9 mouse cellular contexts compared by ENCODE assay signal in genomic region chr8:84657680-84658079, GRCm38 (mm10). TPM values are rescaled to one million over a fixed set of nuclear protein-coding genes. Genes with fewer than 3 reads are reported as not detected.
DNase-seq lines count a peak whose midpoint lies in the region; ATAC-seq and TF ChIP-seq lines count a peak whose summit lies in the region.
"Had no signal": no experiment of that assay in that cellular context is flagged by ENCODE, and none has a peak within 500 bp of the region (broad histone marks: within the 10 kb centered on the region; RNA-seq: fewer than 3 reads in every experiment).

No protein-coding gene starts in this region.

- no peak for DNase-seq in heart, adult 9 months (ENCODE audit: low spot score in 2 of 2)
- no peak for DNase-seq in MEL (ENCODE audit: low read depth, low spot score)
- DNase-seq in kidney, adult 9 months: peak; percentile 57
- DNase-seq in liver, postnatal 0 days: no peak
- DNase-seq in cerebellum, adult 11 months: no peak
- no peak for DNase-seq in layer of hippocampus, adult 9-11 months
- DNase-seq in gastrocnemius, adult 8-10 months (ENCODE audit: low spot score in 2 of 2): no peak
- DNase-seq: retina, postnatal 1 day had no signal

- no peak for TF ChIP-seq RAD21 in MEL (IDR thresholded peaks at IDR 0.05; ENCODE audit: low read depth, low read length)

- H3K4me3 ChIP-seq in heart, embryonic 14.5 days (ENCODE audit: control insufficient read depth in 1 of 2, insufficient read depth in 1 of 2, low read depth in 1 of 2, low read length in 2 of 2): no peak overlapping the region
- H3K4me3 ChIP-seq in MEL (ENCODE audit: control insufficient read depth in 1 of 2, insufficient read depth in 1 of 2, low read depth in 2 of 2, low read length in 2 of 2): peak overlapping the region in 1 of 2 experiments; percentile 9; a peak in 1 of 4 replicates
- no peak overlapping the region for H3K4me3 ChIP-seq in liver, postnatal 0 days (ENCODE audit: low read depth, low read length)

- TF ChIP-seq POLR2A in MEL (IDR thresholded peaks at IDR 0.05; ENCODE audit: control insufficient read depth in 1 of 2, insufficient read depth in 1 of 2, low read depth in 1 of 2, low read length in 2 of 2, poor library complexity in 1 of 2): no peak

- H3K36me3 ChIP-seq in heart, embryonic 14.5 days (ENCODE audit: control insufficient read depth, insufficient read depth, low read length): no peaks in the 10 kb centered on the region
- H3K36me3 ChIP-seq in MEL (ENCODE audit: control insufficient read depth in 1 of 2, insufficient read depth in 2 of 2, low read length in 2 of 2): peaks cover 0 to 22% of the 10 kb centered on the region in 2 experiments; a peak in 2 of 4 replicates
- H3K36me3 ChIP-seq in liver, postnatal 0 days (replicated peaks; ENCODE audit: insufficient read depth, low read length): no peaks in the 10 kb centered on the region

- peak overlapping the region in 1 of 2 experiments; percentile 98; a peak in 2 of 4 replicates for H3K27ac ChIP-seq in heart, embryonic 14.5 days (replicated peaks in 1 of 2; ENCODE audit: control insufficient read depth in 1 of 2, insufficient read depth in 1 of 2, low read depth in 2 of 2, low read length in 2 of 2)
- H3K27ac ChIP-seq in MEL (ENCODE audit: control insufficient read depth, low read depth, low read length): peak overlapping the region; percentile 88
- H3K27ac ChIP-seq in liver, postnatal 0 days (ENCODE audit: low read depth): peak overlapping the region; percentile 67; the same call in 1 of the 2 replicates

- no peaks in the 10 kb centered on the region for H3K9me3 ChIP-seq in heart, embryonic 14.5 days (ENCODE audit: control insufficient read depth, low read length)
- no peaks in the 10 kb centered on the region for H3K9me3 ChIP-seq in MEL (replicated peaks; ENCODE audit: insufficient read depth, low read length)
- no peaks in the 10 kb centered on the region for H3K9me3 ChIP-seq in liver, postnatal 0 days (ENCODE audit: low read length)

- H3K4me2 ChIP-seq in heart, embryonic 14.5 days (ENCODE audit: low read length): peak overlapping the region; percentile 86; the same call in 1 of the 2 replicates
- H3K4me2 ChIP-seq in liver, postnatal 0 days (ENCODE audit: low read depth, low read length): no peak overlapping the region

- 62% methylated on average over 4 of the region's 4 CpGs for WGBS in heart, embryonic 14.5 days
- 61% methylated on average over 4 of the region's 4 CpGs for WGBS in liver, postnatal 0 days (ENCODE audit: insufficient replicate concordance)

- TF ChIP-seq EP300 in MEL (IDR thresholded peaks at IDR 0.05; ENCODE audit: low read depth in 1 of 2, low read length in 2 of 2): no peak
- no peak for TF ChIP-seq EP300 in liver, postnatal 0 days (IDR thresholded peaks at IDR 0.05; ENCODE audit: low read depth)

- TF ChIP-seq CTCF in MEL (IDR thresholded peaks at IDR 0.05 in 2 of 3, conservative IDR thresholded peaks at IDR 0.05 in 1 of 3; ENCODE audit: control insufficient read depth in 1 of 3, insufficient read depth in 1 of 3, low read depth in 2 of 3, low read length in 3 of 3, poor library complexity in 1 of 3, severe bottlenecking in 1 of 3): no peak
- TF ChIP-seq CTCF in liver, postnatal 0 days (IDR thresholded peaks at IDR 0.05; ENCODE audit: low read depth): no peak

- H3K79me2 ChIP-seq in MEL (ENCODE audit: control insufficient read depth, insufficient read depth, low read length, poor library complexity): peaks cover 24% of the 10 kb centered on the region

- peak overlapping the region; percentile 83; the same call in 1 of the 2 replicates for H3K9ac ChIP-seq in heart, embryonic 14.5 days (ENCODE audit: low read length)
- peak overlapping the region; percentile 61 for H3K9ac ChIP-seq in MEL (ENCODE audit: control insufficient read depth, low read depth, low read length, poor library complexity, severe bottlenecking)
- no peak overlapping the region for H3K9ac ChIP-seq in liver, postnatal 0 days (replicated peaks)

- no peak for ATAC-seq in heart, embryonic 14.5 days (ENCODE audit: insufficient number of reproducible peaks, insufficient read depth, low FRiP score, low read depth)
- ATAC-seq in liver, postnatal 0 days: no peak

- H3K4me1 ChIP-seq in heart, embryonic 14.5 days (ENCODE audit: control insufficient read depth in 2 of 2, insufficient read depth in 2 of 2, low read length in 2 of 2): peaks cover 26 to 53% of the 10 kb centered on the region in 2 experiments
- peaks cover 5 to 30% of the 10 kb centered on the region in 2 experiments for H3K4me1 ChIP-seq in MEL (ENCODE audit: control insufficient read depth in 1 of 2, insufficient read depth in 2 of 2, low read length in 2 of 2)
- peaks cover 50% of the 10 kb centered on the region for H3K4me1 ChIP-seq in liver, postnatal 0 days (ENCODE audit: insufficient read depth)

- H3K27me3 ChIP-seq in heart, embryonic 14.5 days (ENCODE audit: control insufficient read depth, insufficient read depth, low read length): no peaks in the 10 kb centered on the region
- H3K27me3 ChIP-seq in MEL (ENCODE audit: control insufficient read depth in 1 of 2, insufficient read depth in 2 of 2, low read length in 2 of 2): no peaks in the 10 kb centered on the region
- no peaks in the 10 kb centered on the region for H3K27me3 ChIP-seq in liver, postnatal 0 days (ENCODE audit: insufficient read depth, low read length)

TF ChIP-seq in MEL, 35 proteins besides CTCF, POLR2A, EP300 and RAD21:
- TF ChIP-seq RCOR1 (IDR thresholded peaks at IDR 0.05; ENCODE audit: low read depth, low read length) (no peak), ZNF384 (IDR thresholded peaks at IDR 0.05; ENCODE audit: low read depth, low read length) (no peak), GATA1 (IDR thresholded peaks at IDR 0.05; ENCODE audit: low read depth, low read length) (no peak), MYB (IDR thresholded peaks at IDR 0.05; ENCODE audit: low read depth, low read length) (no peak), MXI1 (IDR thresholded peaks at IDR 0.05; ENCODE audit: low read depth, low read length) (no peak), MYC (IDR thresholded peaks at IDR 0.05; ENCODE audit: low read depth, low read length) (no peak), ELF1 (IDR thresholded peaks at IDR 0.05; ENCODE audit: low read depth, low read length) (no peak), POLR2AphosphoS5 (IDR thresholded peaks at IDR 0.05; ENCODE audit: borderline replicate concordance, low read depth, low read length) (no peak), TCF12 (IDR thresholded peaks at IDR 0.05; ENCODE audit: low read depth, low read length) (no peak), USF1 (IDR thresholded peaks at IDR 0.05; ENCODE audit: low read depth, low read length) (no peak), MEF2A (IDR thresholded peaks at IDR 0.05; ENCODE audit: extremely low read depth, insufficient replicate concordance, low read depth, low read length, poor library complexity, severe bottlenecking) (no peak), TBP (IDR thresholded peaks at IDR 0.05; ENCODE audit: low read depth, low read length) (no peak)

RNA-seq across cellular contexts. Expression of gene Ier2, which starts 5.0 kb away (rescaled TPM):
- polyA plus RNA-seq in heart, embryonic 14.5 days (2014; fragmentation: Nextera tagmentation; extraction: Ambion mirVana): 36.4 and 43.8 TPM in 2 replicates
- 22.5 and 24.4 TPM in 2 replicates for total RNA-seq in MEL (2012; rRNA removed)
- 100 to 1,000 TPM in 1 of 2 experiments, 10 to 100 TPM in 1; 37.7 to 258 TPM for polyA plus RNA-seq in MEL (2012; ENCODE audit: insufficient read depth in 1 of 2, insufficient read length in 2 of 2, low read depth in 1 of 2, low replicate concordance in 2 of 2, missing spikeins in 1 of 2)
- polyA plus RNA-seq in liver, postnatal 0 days (2015; fragmentation: Nextera tagmentation; extraction: Ambion mirVana): 32.3 and 32.9 TPM in 2 replicates
- total RNA-seq in gastrocnemius, adult 8-10 months (2022): 1 to 10 TPM; 4.3 to 5.1 (median 4.5) TPM

RNA-seq across cellular contexts. Expression of gene Trmt1, which starts 28.4 kb away (rescaled TPM):
- polyA plus RNA-seq in heart, embryonic 14.5 days (2014; fragmentation: Nextera tagmentation; extraction: Ambion mirVana): 46.1 and 50.0 TPM in 2 replicates
- total RNA-seq in MEL (2012; rRNA removed): 154 and 183 TPM in 2 replicates
- polyA plus RNA-seq in MEL (2012; ENCODE audit: insufficient read depth in 1 of 2, insufficient read length in 2 of 2, low read depth in 1 of 2, low replicate concordance in 2 of 2, missing spikeins in 1 of 2): 100 to 1,000 TPM in 1 of 2 experiments, not detected in 1; 221 TPM
- polyA plus RNA-seq in liver, postnatal 0 days (2015; fragmentation: Nextera tagmentation; extraction: Ambion mirVana): 21.3 TPM in 2 replicates
- 10 to 100 TPM; 44.9 to 73.7 (median 53.5) TPM for total RNA-seq in gastrocnemius, adult 8-10 months (2022)

RNA-seq across cellular contexts. Expression of gene Nacc1, which starts 30.0 kb away (rescaled TPM):
- 15.1 and 17.4 TPM in 2 replicates for polyA plus RNA-seq in heart, embryonic 14.5 days (2014; fragmentation: Nextera tagmentation; extraction: Ambion mirVana)
- total RNA-seq in MEL (2012; rRNA removed): 42.5 and 45.3 TPM in 2 replicates
- 100 to 1,000 TPM in 1 of 2 experiments, not detected in 1; 106 TPM for polyA plus RNA-seq in MEL (2012; ENCODE audit: insufficient read depth in 1 of 2, insufficient read length in 2 of 2, low read depth in 1 of 2, low replicate concordance in 2 of 2, missing spikeins in 1 of 2)
- 3.3 and 3.6 TPM in 2 replicates for polyA plus RNA-seq in liver, postnatal 0 days (2015; fragmentation: Nextera tagmentation; extraction: Ambion mirVana)
- 10 to 100 TPM; 17.6 to 26.4 (median 20.7) TPM for total RNA-seq in gastrocnemius, adult 8-10 months (2022)

RNA-seq across cellular contexts. Expression of gene Lyl1, which starts 43.6 kb away (rescaled TPM):
- polyA plus RNA-seq in heart, embryonic 14.5 days (2014; fragmentation: Nextera tagmentation; extraction: Ambion mirVana): 12.1 and 13.7 TPM in 2 replicates
- 75.5 and 88.7 TPM in 2 replicates for total RNA-seq in MEL (2012; rRNA removed)
- 100 to 1,000 TPM; 136 to 149 TPM for polyA plus RNA-seq in MEL (2012; ENCODE audit: insufficient read depth in 1 of 2, insufficient read length in 2 of 2, low read depth in 1 of 2, low replicate concordance in 2 of 2, missing spikeins in 1 of 2)
- polyA plus RNA-seq in liver, postnatal 0 days (2015; fragmentation: Nextera tagmentation; extraction: Ambion mirVana): 24.6 and 25.7 TPM in 2 replicates
- 1 to 10 TPM in 1 of 4 experiments, under 1 TPM in 3; 0.51 to 1.8 (median 0.57) TPM for total RNA-seq in gastrocnemius, adult 8-10 months (2022)
